Comparison of ENCODE assay signal across 9 mouse cellular contexts in the genomic region with DNA sequence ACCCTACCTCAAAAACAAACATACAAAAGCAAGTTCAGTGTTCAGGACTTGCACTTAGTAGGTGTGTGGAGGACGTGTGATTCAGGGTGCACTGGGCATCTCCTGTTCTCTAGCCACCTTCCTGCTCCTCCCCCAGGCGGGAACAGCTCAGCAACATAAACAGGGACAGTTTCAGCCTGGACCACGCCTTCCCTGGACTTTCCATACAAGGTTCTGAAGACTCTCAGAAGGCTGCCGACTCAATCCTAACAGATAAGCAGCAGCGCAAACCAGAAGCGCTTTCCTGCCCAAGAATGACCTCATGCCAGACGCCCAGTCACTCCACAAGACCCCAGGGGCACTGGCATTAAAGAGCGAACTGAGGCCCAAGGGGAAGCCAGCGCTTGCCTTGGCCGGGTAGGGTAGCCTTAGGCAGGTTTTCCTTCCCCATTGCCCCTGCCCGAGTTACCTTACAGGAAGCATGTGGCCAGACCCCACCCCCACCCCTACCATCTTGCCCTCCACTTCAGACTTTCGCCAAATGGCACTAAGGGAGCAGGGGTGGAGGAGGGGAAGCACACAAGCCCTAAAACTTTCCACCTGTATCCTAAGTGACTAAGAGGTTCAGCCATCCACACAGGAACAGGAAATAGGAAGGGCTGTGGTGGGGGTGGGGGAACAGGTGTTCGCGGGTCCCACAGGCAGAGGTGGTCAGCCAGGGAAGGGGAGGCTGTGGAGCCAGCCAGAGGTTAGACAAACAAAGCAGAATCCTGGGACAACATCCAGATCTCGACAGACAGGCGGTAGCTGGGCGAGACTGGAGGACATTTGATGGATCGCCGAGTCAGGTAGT. TPM values are rescaled to one million over a fixed set of nuclear protein-coding genes. Genes with fewer than 3 reads are reported as not detected.
A peak's percentile ranks its signal among the peaks of the same experiment; 100 is the strongest.
DNase-seq lines count a peak whose midpoint lies in the region; ATAC-seq and TF ChIP-seq lines count a peak whose summit lies in the region.
"Had no signal": no experiment of that assay in that cellular context is flagged by ENCODE, and none has a peak within 500 bp of the region (broad histone marks: within the 10 kb centered on the region; RNA-seq: fewer than 3 reads in every experiment).

No protein-coding gene starts in this region.

- intact Hi-C loops in left cerebral cortex, adult 2 months (cut with DNase I): no loop called here

- WGBS in intestine, embryonic 16.5 days: 12% methylated on average over 19 of the region's 19 CpGs
- 5% methylated on average over 19 of the region's 19 CpGs for WGBS in lung, embryonic 16.5 days
- 39% methylated on average over 19 of the region's 19 CpGs for WGBS in hindbrain, embryonic 11.5 days

- TF ChIP-seq CTCF in left cerebral cortex, adult 2 months (IDR thresholded peaks at IDR 0.05): no peak

- no peaks in the 10 kb centered on the region for H3K9me3 ChIP-seq in intestine, embryonic 16.5 days (ENCODE audit: control insufficient read depth, low read length)
- no peaks in the 10 kb centered on the region for H3K9me3 ChIP-seq in lung, embryonic 16.5 days (ENCODE audit: control insufficient read depth, low read length)
- H3K9me3 ChIP-seq in hindbrain, embryonic 11.5 days (ENCODE audit: control insufficient read depth, low read length): no peaks in the 10 kb centered on the region
- H3K9me3 ChIP-seq: neural tube, embryonic 12.5 days had no signal

- peaks cover 24% of the 10 kb centered on the region for H3K4me1 ChIP-seq in intestine, embryonic 16.5 days (ENCODE audit: control insufficient read depth, insufficient read depth, low read length)
- peaks cover 33% of the 10 kb centered on the region for H3K4me1 ChIP-seq in lung, embryonic 16.5 days (replicated peaks; ENCODE audit: control insufficient read depth, insufficient read depth, low read length)
- H3K4me1 ChIP-seq in hindbrain, embryonic 11.5 days (replicated peaks; ENCODE audit: control insufficient read depth, insufficient read depth, low read length): no peaks in the 10 kb centered on the region

- peak overlapping the region; percentile 40 for H3K4me2 ChIP-seq in intestine, embryonic 16.5 days (ENCODE audit: low read depth, low read length)
- peak overlapping the region; percentile 48 for H3K4me2 ChIP-seq in lung, embryonic 16.5 days (ENCODE audit: low read depth, low read length)
- no peak overlapping the region for H3K4me2 ChIP-seq in hindbrain, embryonic 11.5 days (replicated peaks; ENCODE audit: low read depth, low read length)
- H3K4me2 ChIP-seq: neural tube, embryonic 12.5 days had no signal

- peak overlapping the region; percentile 77 for H3K27ac ChIP-seq in intestine, embryonic 16.5 days (ENCODE audit: low read length)
- H3K27ac ChIP-seq in lung, embryonic 16.5 days (ENCODE audit: low read length): peak overlapping the region; percentile 87
- no peak overlapping the region for H3K27ac ChIP-seq in left cerebral cortex, adult 2 months
- H3K27ac ChIP-seq in hindbrain, embryonic 11.5 days (ENCODE audit: low read depth, low read length): no peak overlapping the region
- H3K27ac ChIP-seq: neural tube, embryonic 12.5 days had no signal

- no peaks in the 10 kb centered on the region for H3K36me3 ChIP-seq in intestine, embryonic 16.5 days (ENCODE audit: control insufficient read depth, insufficient read depth, low read length)
- no peaks in the 10 kb centered on the region for H3K36me3 ChIP-seq in lung, embryonic 16.5 days (ENCODE audit: control insufficient read depth, insufficient read depth, low read length)
- no peaks in the 10 kb centered on the region for H3K36me3 ChIP-seq in hindbrain, embryonic 11.5 days (ENCODE audit: control insufficient read depth, insufficient read depth, low read length)
- H3K36me3 ChIP-seq: neural tube, embryonic 12.5 days had no signal

- ATAC-seq in intestine, embryonic 16.5 days: peak; percentile 58
- peak; percentile 62 for ATAC-seq in lung, embryonic 16.5 days (ENCODE audit: low read depth)
- ATAC-seq in hindbrain, embryonic 11.5 days (ENCODE audit: low FRiP score): no peak

- peak overlapping the region; percentile 11 for H3K4me3 ChIP-seq in intestine, embryonic 16.5 days (ENCODE audit: low read length)
- H3K4me3 ChIP-seq in lung, embryonic 16.5 days (ENCODE audit: low read length): peak overlapping the region; percentile 19; the same call in 1 of the 2 replicates
- H3K4me3 ChIP-seq in left cerebral cortex, adult 2 months: no peak overlapping the region
- H3K4me3 ChIP-seq in hindbrain, embryonic 11.5 days (ENCODE audit: low read depth, low read length): no peak overlapping the region
- H3K4me3 ChIP-seq: neural tube, embryonic 12.5 days had no signal

- peak; percentile 64 for DNase-seq in urinary bladder, postnatal 14 days (ENCODE audit: low spot score)
- DNase-seq in urinary bladder, postnatal 25 days (ENCODE audit: low spot score): no peak
- no peak for DNase-seq in natural killer cell, adult 2 months (ENCODE audit: low spot score in 2 of 2)
- no peak for DNase-seq in left cerebral cortex, adult 2 months (ENCODE audit: extremely low spot score in 1 of 2, low spot score in 2 of 2)
- DNase-seq in hindbrain, embryonic 11.5 days (ENCODE audit: low spot score): no peak
- no peak for DNase-seq in cerebellum, postnatal 4 days (ENCODE audit: low spot score in 2 of 2)

- peak overlapping the region; percentile 58 for H3K9ac ChIP-seq in intestine, embryonic 16.5 days (ENCODE audit: low read depth, low read length)
- peak overlapping the region; percentile 47 for H3K9ac ChIP-seq in lung, embryonic 16.5 days (ENCODE audit: low read length)
- H3K9ac ChIP-seq in hindbrain, embryonic 11.5 days (ENCODE audit: low read depth, low read length): no peak overlapping the region
- H3K9ac ChIP-seq: neural tube, embryonic 12.5 days had no signal

- no peaks in the 10 kb centered on the region for H3K27me3 ChIP-seq in intestine, embryonic 16.5 days (replicated peaks; ENCODE audit: control insufficient read depth, insufficient read depth, low read length)
- H3K27me3 ChIP-seq in lung, embryonic 16.5 days (ENCODE audit: control insufficient read depth, insufficient read depth, low read depth, low read length): no peaks in the 10 kb centered on the region
- H3K27me3 ChIP-seq in hindbrain, embryonic 11.5 days (ENCODE audit: control insufficient read depth, insufficient read depth, low read length): peaks cover 11% of the 10 kb centered on the region

RNA-seq across cellular contexts. Expression of a gene that starts 4.5 kb away (rescaled TPM):
- 48.7 and 54.2 TPM in 2 replicates for polyA plus RNA-seq in intestine, embryonic 16.5 days (2015; fragmentation: Nextera tagmentation; extraction: Ambion mirVana)
- polyA plus RNA-seq in lung, embryonic 16.5 days (2015; fragmentation: Nextera tagmentation; extraction: Ambion mirVana): 33.0 and 33.1 TPM in 2 replicates
- total RNA-seq in left cerebral cortex, adult 2 months (2021): not detected
- 7.8 and 10.2 TPM in 2 replicates for polyA plus RNA-seq in hindbrain, embryonic 11.5 days (2014; fragmentation: Nextera tagmentation; extraction: Ambion mirVana)

RNA-seq across cellular contexts. Expression of a gene that starts 19.1 kb away (rescaled TPM):
- polyA plus RNA-seq in intestine, embryonic 16.5 days (2015; fragmentation: Nextera tagmentation; extraction: Ambion mirVana): 27.2 TPM in 2 replicates
- polyA plus RNA-seq in lung, embryonic 16.5 days (2015; fragmentation: Nextera tagmentation; extraction: Ambion mirVana): 30.6 and 33.5 TPM in 2 replicates
- total RNA-seq in left cerebral cortex, adult 2 months (2021): 1 to 10 TPM; 7.5 to 9.3 TPM
- polyA plus RNA-seq in hindbrain, embryonic 11.5 days (2014; fragmentation: Nextera tagmentation; extraction: Ambion mirVana): 8.3 and 8.6 TPM in 2 replicates

RNA-seq across cellular contexts. Expression of a gene that starts 34.7 kb away (rescaled TPM):
- polyA plus RNA-seq in intestine, embryonic 16.5 days (2015; fragmentation: Nextera tagmentation; extraction: Ambion mirVana): 187 and 217 TPM in 2 replicates
- polyA plus RNA-seq in lung, embryonic 16.5 days (2015; fragmentation: Nextera tagmentation; extraction: Ambion mirVana): 328 and 355 TPM in 2 replicates
- total RNA-seq in left cerebral cortex, adult 2 months (2021): under 1 TPM; 0.81 to 0.82 TPM
- 3.5 and 5.3 TPM in 2 replicates for polyA plus RNA-seq in hindbrain, embryonic 11.5 days (2014; fragmentation: Nextera tagmentation; extraction: Ambion mirVana)

RNA-seq across cellular contexts. Expression of a gene that starts 35.9 kb away (rescaled TPM):
- polyA plus RNA-seq in intestine, embryonic 16.5 days (2015; fragmentation: Nextera tagmentation; extraction: Ambion mirVana): 2.1 and 6.4 TPM in 2 replicates
- polyA plus RNA-seq in lung, embryonic 16.5 days (2015; fragmentation: Nextera tagmentation; extraction: Ambion mirVana): 0.75 and 3.3 TPM in 2 replicates
- not detected for total RNA-seq in left cerebral cortex, adult 2 months (2021)
- 3.1 and 4.1 TPM in 2 replicates for polyA plus RNA-seq in hindbrain, embryonic 11.5 days (2014; fragmentation: Nextera tagmentation; extraction: Ambion mirVana)

RNA-seq across cellular contexts. Expression of a gene that starts 44.7 kb away (rescaled TPM):
- polyA plus RNA-seq in intestine, embryonic 16.5 days (2015; fragmentation: Nextera tagmentation; extraction: Ambion mirVana): not detected in 2 replicates
- polyA plus RNA-seq in lung, embryonic 16.5 days (2015; fragmentation: Nextera tagmentation; extraction: Ambion mirVana): not detected in 2 replicates
- total RNA-seq in left cerebral cortex, adult 2 months (2021): not detected
- polyA plus RNA-seq in hindbrain, embryonic 11.5 days (2014; fragmentation: Nextera tagmentation; extraction: Ambion mirVana): not detected in 2 replicates
- polyA plus RNA-seq: neural tube, embryonic 12.5 days had no signal

Comparison
In these comparisons a context has a peak if more than half of its experiments do, and no peak if none do; other contexts are left out.
1. H3K27ac ChIP-seq: peak in intestine, embryonic 16.5 days (single experiment) and lung, embryonic 16.5 days (single experiment); none in left cerebral cortex, adult 2 months (single experiment) and hindbrain, embryonic 11.5 days (single experiment).
2. H3K4me3 ChIP-seq: peak in intestine, embryonic 16.5 days (single experiment) and lung, embryonic 16.5 days (single experiment); none in left cerebral cortex, adult 2 months (single experiment) and hindbrain, embryonic 11.5 days (single experiment).
3. RNA of a gene that starts 34.7 kb away (polyA plus RNA-seq): 328 to 355 TPM in lung, embryonic 16.5 days and 187 to 217 TPM in intestine, embryonic 16.5 days; 3.5 to 5.3 TPM in hindbrain, embryonic 11.5 days; every median in the first group is over 10 times any median in the second.